Mouse (Mus musculus): ENCODE results near the gene Hs6st1.

DNA sequence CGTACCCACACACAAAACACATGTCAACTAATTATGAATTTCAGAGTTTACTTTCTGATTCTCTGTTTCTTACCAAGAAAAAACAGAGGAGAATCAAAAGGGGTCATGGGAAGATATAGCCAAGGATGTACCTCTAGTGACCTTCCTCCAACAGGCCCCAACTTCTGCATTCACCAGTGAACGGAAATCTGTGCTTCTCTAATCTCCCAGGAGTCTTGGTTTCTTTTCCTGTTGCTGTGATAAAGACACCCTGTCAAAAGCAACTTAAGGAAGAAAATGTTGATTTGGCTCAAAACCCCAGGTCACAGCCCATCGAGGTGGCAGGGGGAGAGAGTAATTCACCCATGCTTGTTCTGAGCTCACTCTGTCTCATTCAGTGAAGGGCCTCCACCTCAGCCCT lies 65.4 kb downstream of the Hs6st1 start:
- no peak for TF ChIP-seq GATA1 (IDR thresholded peaks at IDR 0.05; ENCODE audit: borderline replicate concordance, low read length)
- TF ChIP-seq FLI1 (IDR thresholded peaks at IDR 0.05; ENCODE audit: low read length), result no peak

All from megakaryocyte, embryonic 14.5 days (primary cell).